Mouse (Mus musculus): ENCODE results near the gene Olfr49. TPM values are rescaled to one million over a fixed set of nuclear protein-coding genes. Genes with fewer than 3 reads are reported as not detected.

Olfr49 gene
- total RNA-seq, 2 experiments from 2014 or later = not detected

- DNase-seq = no peak
Measured at GRCm38 (mm10) chr14:54261386-54261785, 23.4 kb downstream of the Olfr49 start.

- peak; percentile 23 for DNase-seq
Measured at GRCm38 (mm10) chr14:54260196-54260595, 24.5 kb downstream of the Olfr49 start.

GRCm38 (mm10) chr14:54259722-54260085 is 25.0 kb downstream of the Olfr49 start:
- DNase-seq = no peak

- peak; percentile 97 for DNase-seq
Measured at GRCm38 (mm10) chr14:54259003-54259721, 25.6 kb downstream of the Olfr49 start.

GRCm38 (mm10) chr14:54258131-54258670 is 26.5 kb downstream of the Olfr49 start:
- no peak for DNase-seq

GRCm38 (mm10) chr14:54254670-54255202 is 30.0 kb downstream of the Olfr49 start:
- no peak for DNase-seq

GRCm38 (mm10) chr14:54253741-54254291 is 30.9 kb downstream of the Olfr49 start, which contains the start of the genes Dad1 and Abhd4:
TSS of gene Dad1 (minus strand) at chr14:54254104.
TSS of gene Abhd4 (plus strand) at chr14:54254188.
- peak; percentile 99 for DNase-seq

GRCm38 (mm10) chr14:54250122-54250521 is 34.6 kb downstream of the Olfr49 start:
- DNase-seq = no peak

- DNase-seq = no peak
Measured at GRCm38 (mm10) chr14:54249326-54249725, 35.4 kb downstream of the Olfr49 start.

GRCm38 (mm10) chr14:54246232-54246631 is 38.5 kb downstream of the Olfr49 start:
- no peak for DNase-seq

GRCm38 (mm10) chr14:54244183-54244582 is 40.6 kb downstream of the Olfr49 start:
- DNase-seq = no peak

GRCm38 (mm10) chr14:54240542-54240941 is 44.2 kb downstream of the Olfr49 start:
- DNase-seq = no peak

- DNase-seq = peak; percentile 93
Measured at GRCm38 (mm10) chr14:54239002-54239736, 45.6 kb downstream of the Olfr49 start.

GRCm38 (mm10) chr14:54236881-54237280 is 47.9 kb downstream of the Olfr49 start:
- no peak for DNase-seq

- no peak for DNase-seq
Measured at GRCm38 (mm10) chr14:54235825-54236540, 48.8 kb downstream of the Olfr49 start.

GRCm38 (mm10) chr14:54234231-54235040 is 50.3 kb downstream of the Olfr49 start:
- DNase-seq = peak; percentile 31

GRCm38 (mm10) chr14:54233559-54234143 is 51.1 kb downstream of the Olfr49 start:
- DNase-seq = peak; percentile 43

- peak; percentile 59 for DNase-seq
Measured at GRCm38 (mm10) chr14:54232811-54233558, 51.8 kb downstream of the Olfr49 start.

- no peak for DNase-seq
Measured at GRCm38 (mm10) chr14:54232143-54232542, 52.6 kb downstream of the Olfr49 start.

Measured in heart, postnatal 4 days (tissue).